Mouse (Mus musculus) heart, embryonic 15.5 days (tissue): Measurements from ENCODE around the gene Srbd1. TPM values are rescaled to one million over a fixed set of nuclear protein-coding genes. Genes with fewer than 3 reads are reported as not detected.

Experiments
- ATAC-seq: fragments of 200-750 bp; cut with Nextera tagmentation; replicated peaks from 2 replicates; pipeline ENCODE4 v1.8.0; 2017; ENCODE audit warnings: low read depth, moderate TSS enrichment; ENCODE audit not compliant: insufficient number of reproducible peaks, insufficient read depth, low FRiP score
- H3K27ac ChIP-seq: fragments of 300-500 bp; sonication (generic); 2 replicates; pipeline ENCODE4 v1.5.1; 2015; ENCODE audit warnings: mild to moderate bottlenecking, inconsistent platforms
- H3K27me3 ChIP-seq: fragments of 300-500 bp; sonication (generic); 2 replicates; pipeline ENCODE4 v1.6.1; 2015; ENCODE audit warnings: inconsistent platforms
- H3K36me3 ChIP-seq: fragments of 300-500 bp; sonication (generic); 2 replicates; pipeline ENCODE4 v1.6.1; 2015; ENCODE audit warnings: mild to moderate bottlenecking, inconsistent platforms
- H3K4me1 ChIP-seq: fragments of 300-500 bp; sonication (generic); replicated peaks from 2 replicates; pipeline ENCODE4 v1.6.1; 2015; ENCODE audit warnings: inconsistent platforms
- H3K4me2 ChIP-seq: fragments of 300-500 bp; sonication (generic); 2 replicates; pipeline ENCODE4 v1.6.1; 2015; ENCODE audit warnings: inconsistent platforms, mild to moderate bottlenecking, moderate library complexity
- H3K4me3 ChIP-seq: fragments of 300-500 bp; sonication (generic); 2 replicates; pipeline ENCODE4 v1.5.1; 2015; ENCODE audit warnings: mild to moderate bottlenecking, inconsistent platforms
- H3K9ac ChIP-seq: fragments of 300-500 bp; sonication (generic); 2 replicates; pipeline ENCODE4 v1.6.1; 2015; ENCODE audit warnings: mild to moderate bottlenecking, inconsistent platforms
- H3K9me3 ChIP-seq: fragments of 300-500 bp; sonication (generic); replicated peaks from 2 replicates; pipeline ENCODE4 v1.6.1; 2016; ENCODE audit warnings: inconsistent platforms
- WGBS: fragments of 180-500 bp; shearing (Covaris S2); methylation state at CpG from one replicate; pipeline ENCODE4 v1.1.7; 2015; ENCODE audit warnings: mixed read lengths; 5-methylcytosine and 5-hydroxymethylcytosine counted together
- polyA plus RNA-seq: library from polyadenylated mRNA; unstranded; fragments of >200 nt; fragmentation: Nextera tagmentation; extraction: Ambion mirVana; gene quantifications from 2 replicates; pipeline ENCODE4 v1.2.1, GENCODE M21; 2015

The Srbd1 gene
- polyA plus RNA-seq, 1 experiment from 2014 or later, result 9.5 TPM

DNA sequence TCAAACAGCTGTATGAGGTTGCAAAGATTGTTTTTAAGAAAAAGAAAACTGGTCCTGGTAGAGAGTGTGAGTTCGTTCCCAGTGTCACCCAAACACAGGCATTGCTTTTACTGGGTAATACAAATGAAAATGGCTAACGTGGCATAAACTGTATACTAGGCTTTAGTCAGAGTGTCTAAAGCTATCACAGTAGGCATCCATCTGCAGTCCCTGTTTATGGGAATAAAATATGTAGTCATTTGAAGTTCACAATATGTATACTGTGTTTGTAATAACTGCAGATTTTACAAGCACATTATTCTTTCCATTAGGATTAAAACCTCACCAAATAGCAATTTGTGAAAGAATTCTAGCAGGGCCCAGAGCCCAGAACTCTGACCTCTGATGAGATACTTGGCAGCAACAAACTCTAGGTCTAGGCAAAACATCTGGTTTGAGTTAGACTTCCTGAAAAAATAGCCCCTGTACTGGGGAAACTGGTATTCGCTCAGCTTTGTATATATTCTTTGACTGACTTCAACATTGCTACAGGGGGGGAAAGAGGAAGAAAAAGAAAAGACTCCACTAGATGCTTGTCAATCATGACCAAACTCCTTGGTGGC, 112.8 kb downstream of the Srbd1 start:
- Histone ChIP-seq H3K9ac (no peak overlapping the region), H3K27me3 (no peaks in the 10 kb centered on the region), H3K4me1 (no peaks in the 10 kb centered on the region), H3K4me3 (no peak overlapping the region), H3K9me3 (no peaks in the 10 kb centered on the region), H3K36me3 (no peaks in the 10 kb centered on the region), H3K27ac (peak overlapping the region; percentile 34; the same call in 1 of the 2 replicates), H3K4me2 (no peak overlapping the region)
- WGBS, result 67% methylated on average over 3 of the region's 3 CpGs
- ATAC-seq, result no peak

DNA sequence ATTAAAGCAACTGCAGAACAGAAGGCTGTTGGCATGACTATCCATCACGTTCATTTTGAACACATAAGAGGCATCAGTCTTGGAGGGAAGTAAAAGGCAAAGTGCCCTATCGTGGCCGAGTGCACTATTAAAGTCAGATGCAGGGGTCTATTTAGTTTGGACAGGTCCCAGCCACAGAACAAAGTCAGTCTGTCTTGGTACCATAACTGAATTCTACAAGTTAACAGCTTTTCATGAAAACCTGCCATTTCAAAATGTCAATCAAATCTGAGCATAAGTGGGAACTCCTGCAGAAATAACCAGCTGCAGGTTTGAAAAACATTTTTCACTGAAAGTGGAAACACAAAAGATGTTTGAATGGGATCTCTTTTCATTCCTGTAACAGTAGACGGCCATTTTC, 115.0 kb downstream of the Srbd1 start:
- whole genome bisulfite sequencing, result 70% methylated on average over 4 of the region's 4 CpGs
- no peak for ATAC-seq
- Histone ChIP-seq H3K9ac (no peak overlapping the region), H3K9me3 (no peaks in the 10 kb centered on the region), H3K36me3 (no peaks in the 10 kb centered on the region), H3K4me1 (no peaks in the 10 kb centered on the region), H3K27me3 (no peaks in the 10 kb centered on the region), H3K4me3 (no peak overlapping the region), H3K4me2 (no peak overlapping the region), H3K27ac (no peak overlapping the region)

DNA sequence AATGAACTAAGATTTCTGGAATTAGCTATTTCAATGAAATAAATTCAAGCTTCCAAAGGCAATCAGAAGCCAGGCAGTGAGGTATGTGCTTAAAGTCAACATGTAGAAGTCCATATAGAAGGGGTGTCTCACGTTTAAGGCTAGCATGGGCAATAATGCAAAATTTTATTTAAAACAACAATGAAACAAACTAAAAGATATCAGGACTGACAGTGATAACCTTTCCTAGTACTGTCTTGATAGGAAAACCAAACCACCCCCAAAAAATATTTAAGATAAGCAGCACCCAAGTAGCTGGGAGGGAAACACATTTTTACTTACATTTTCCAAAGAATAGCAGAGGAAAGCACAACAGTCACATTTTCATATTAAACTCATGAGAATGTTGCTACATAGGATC, 115.8 kb downstream of the Srbd1 start:
- no peak overlapping the region for H3K9ac ChIP-seq
- no peak overlapping the region for H3K27ac ChIP-seq
- H3K4me3 ChIP-seq, result no peak overlapping the region
- 77% methylated on average over 1 of the region's 1 CpGs for WGBS
- no peaks in the 10 kb centered on the region for H3K9me3 ChIP-seq
- no peaks in the 10 kb centered on the region for H3K27me3 ChIP-seq
- no peaks in the 10 kb centered on the region for H3K4me1 ChIP-seq
- H3K36me3 ChIP-seq, result no peaks in the 10 kb centered on the region
- no peak overlapping the region for H3K4me2 ChIP-seq
- no peak for ATAC-seq

DNA sequence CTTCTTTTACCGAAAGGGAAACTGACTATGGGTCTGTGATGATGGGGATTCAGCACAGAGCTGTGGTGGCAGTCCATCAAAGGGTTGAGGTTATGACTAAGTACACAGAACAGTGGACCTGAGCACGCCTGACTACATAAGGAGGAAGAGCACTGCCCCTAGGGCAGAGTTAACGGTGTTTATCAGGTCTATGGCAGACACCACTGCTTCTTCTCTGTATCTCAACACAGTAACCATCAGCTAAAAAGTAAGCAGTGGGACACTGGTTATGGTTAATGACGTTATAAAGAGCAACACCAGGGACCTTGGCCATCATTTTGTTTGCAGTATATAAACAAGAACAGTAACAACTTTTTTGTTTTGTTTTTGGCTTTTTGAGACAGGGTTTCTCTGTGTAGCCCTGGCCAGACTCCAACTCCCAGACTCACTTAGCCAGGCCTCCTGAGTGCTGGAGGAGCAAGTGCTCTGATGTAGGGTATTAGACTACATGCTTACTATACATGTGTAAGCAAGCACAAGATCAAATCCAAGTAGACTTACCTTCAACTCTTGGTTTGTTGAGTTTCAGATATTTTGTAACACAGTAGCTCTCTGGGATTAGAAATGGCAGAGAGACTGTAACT, 117.3 kb downstream of the Srbd1 start:
- no peak overlapping the region for H3K27ac ChIP-seq
- no peaks in the 10 kb centered on the region for H3K4me1 ChIP-seq
- H3K36me3 ChIP-seq, result no peaks in the 10 kb centered on the region
- ATAC-seq, result no peak
- WGBS, result 78% methylated on average over 4 of the region's 4 CpGs
- no peak overlapping the region for H3K4me2 ChIP-seq
- H3K9ac ChIP-seq, result no peak overlapping the region
- H3K27me3 ChIP-seq, result no peaks in the 10 kb centered on the region
- H3K9me3 ChIP-seq, result no peaks in the 10 kb centered on the region
- no peak overlapping the region for H3K4me3 ChIP-seq

DNA sequence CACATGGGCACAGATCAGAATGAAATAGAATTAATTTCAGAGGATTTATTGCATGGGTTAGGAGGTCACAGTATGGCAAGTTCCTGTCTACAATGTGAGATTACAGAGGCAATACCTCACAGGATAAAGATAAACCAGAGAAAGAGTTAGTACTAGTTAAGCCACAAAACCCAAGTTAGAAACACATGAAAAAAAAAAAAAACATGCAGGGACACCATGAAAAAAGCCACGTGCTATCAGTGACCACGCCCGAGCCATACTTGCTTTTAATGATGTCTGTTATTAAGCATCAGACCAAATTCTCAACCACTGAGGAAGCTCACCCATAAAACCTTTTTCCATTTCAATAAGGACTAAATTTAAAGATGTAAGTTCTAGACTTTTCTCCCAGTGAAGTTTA, 120.4 kb downstream of the Srbd1 start:
- Histone ChIP-seq H3K27ac (no peak overlapping the region), H3K4me2 (no peak overlapping the region), H3K9ac (no peak overlapping the region), H3K9me3 (no peaks in the 10 kb centered on the region), H3K4me1 (no peaks in the 10 kb centered on the region), H3K36me3 (no peaks in the 10 kb centered on the region), H3K27me3 (no peaks in the 10 kb centered on the region), H3K4me3 (no peak overlapping the region)
- WGBS, result 86% methylated on average over 3 of the region's 3 CpGs
- ATAC-seq, result no peak

DNA sequence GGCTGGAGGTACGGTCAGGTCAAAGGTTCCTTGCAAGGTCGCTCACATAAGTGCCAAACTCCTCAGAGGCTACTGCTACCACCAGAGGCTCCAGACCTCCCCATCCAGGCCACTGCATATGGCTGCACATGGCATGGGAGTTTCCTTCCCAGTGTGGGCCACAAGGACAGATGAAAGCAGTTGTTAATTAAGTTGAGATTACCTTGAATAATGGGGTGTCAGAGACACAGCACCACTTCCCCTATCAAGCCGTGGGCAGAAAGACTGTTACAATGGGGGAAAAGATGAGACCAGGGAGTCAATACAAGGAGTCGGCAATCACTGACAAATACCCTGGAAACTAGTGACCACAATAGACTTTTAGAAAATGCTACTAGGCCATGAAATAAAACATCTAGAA, 122.6 kb downstream of the Srbd1 start:
- Histone ChIP-seq H3K4me1 (no peaks in the 10 kb centered on the region), H3K27ac (no peak overlapping the region), H3K9ac (no peak overlapping the region), H3K36me3 (no peaks in the 10 kb centered on the region), H3K27me3 (no peaks in the 10 kb centered on the region), H3K4me2 (no peak overlapping the region), H3K9me3 (no peaks in the 10 kb centered on the region), H3K4me3 (no peak overlapping the region)
- 77% methylated on average over 4 of the region's 4 CpGs for WGBS
- ATAC-seq, result no peak

DNA sequence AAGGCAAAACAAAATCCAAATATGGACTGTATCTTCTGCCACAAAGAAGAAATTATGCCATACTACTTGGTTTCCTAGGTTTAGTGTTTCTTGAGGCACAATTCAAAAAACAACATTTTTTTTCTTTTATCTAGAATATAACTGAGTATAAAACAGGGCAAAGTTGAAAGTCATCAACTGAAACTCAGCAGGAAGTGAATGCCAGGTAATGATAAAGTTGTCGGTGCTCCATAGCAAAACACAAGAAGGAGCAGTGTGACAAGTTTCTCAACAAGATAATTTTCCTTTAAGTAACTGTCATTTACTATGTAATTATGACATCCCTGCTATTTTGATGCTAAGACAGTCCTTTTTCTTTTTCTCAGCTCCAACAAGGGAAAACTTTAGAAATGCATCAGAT, 123.2 kb downstream of the Srbd1 start:
- 56% methylated on average over 1 of the region's 1 CpGs for WGBS

DNA sequence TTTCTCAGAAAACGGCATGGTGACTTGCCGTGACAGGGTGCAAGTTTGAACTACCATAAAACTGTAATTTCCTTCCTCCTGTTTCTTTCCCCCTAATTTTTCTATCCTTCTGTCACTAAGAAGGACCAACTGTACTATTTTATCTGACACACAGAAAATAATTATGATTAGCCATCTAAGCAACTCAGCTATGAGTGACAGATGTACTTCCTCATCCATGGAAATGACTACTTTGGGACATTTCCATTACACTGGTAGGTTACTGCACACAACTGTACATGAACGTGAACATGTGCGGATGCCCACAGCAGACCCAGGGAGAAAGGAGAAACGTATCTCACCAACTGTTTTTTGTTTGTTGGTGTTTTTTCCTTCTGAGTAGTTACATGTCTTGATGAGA, 123.7 kb downstream of the Srbd1 start:
- Histone ChIP-seq H3K9ac (no peak overlapping the region), H3K9me3 (no peaks in the 10 kb centered on the region), H3K4me1 (no peaks in the 10 kb centered on the region), H3K36me3 (no peaks in the 10 kb centered on the region), H3K4me2 (no peak overlapping the region), H3K4me3 (no peak overlapping the region), H3K27ac (no peak overlapping the region), H3K27me3 (no peaks in the 10 kb centered on the region)
- no peak for ATAC-seq
- 89% methylated on average over 5 of the region's 5 CpGs for WGBS

More for the DNA sequence above, 123.2 kb downstream of the Srbd1 start:
- Histone ChIP-seq H3K27ac (no peak overlapping the region), H3K9ac (no peak overlapping the region), H3K4me3 (no peak overlapping the region), H3K4me2 (no peak overlapping the region), H3K36me3 (no peaks in the 10 kb centered on the region), H3K27me3 (no peaks in the 10 kb centered on the region), H3K4me1 (no peaks in the 10 kb centered on the region), H3K9me3 (no peaks in the 10 kb centered on the region)
- no peak for ATAC-seq

DNA sequence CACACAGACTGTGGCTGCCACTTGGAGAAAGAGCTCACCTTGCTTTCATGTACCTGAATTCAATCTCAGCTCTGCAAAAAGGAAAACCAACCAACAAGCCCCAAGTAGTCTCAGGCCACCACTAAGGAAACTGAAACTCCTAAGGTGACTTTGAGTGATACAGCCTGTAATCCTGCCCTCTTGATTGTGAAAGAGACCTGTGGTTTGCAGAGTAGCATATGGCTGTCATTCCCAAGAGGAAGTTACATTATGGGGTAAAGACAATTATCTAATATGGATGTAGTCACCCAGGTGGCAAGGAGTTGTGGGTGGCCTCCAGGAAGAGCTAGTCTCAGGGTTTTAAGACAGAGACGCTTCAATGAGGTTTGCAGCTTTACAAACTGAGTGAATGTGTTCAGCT, 125.2 kb downstream of the Srbd1 start:
- H3K9me3 ChIP-seq, result no peaks in the 10 kb centered on the region
- H3K4me2 ChIP-seq, result no peak overlapping the region
- H3K27me3 ChIP-seq, result no peaks in the 10 kb centered on the region
- H3K4me3 ChIP-seq, result no peak overlapping the region
- no peak overlapping the region for H3K9ac ChIP-seq
- ATAC-seq, result no peak
- WGBS, result 88% methylated on average over 1 of the region's 1 CpGs
- H3K36me3 ChIP-seq, result no peaks in the 10 kb centered on the region
- H3K27ac ChIP-seq, result no peak overlapping the region
- H3K4me1 ChIP-seq, result no peaks in the 10 kb centered on the region

DNA sequence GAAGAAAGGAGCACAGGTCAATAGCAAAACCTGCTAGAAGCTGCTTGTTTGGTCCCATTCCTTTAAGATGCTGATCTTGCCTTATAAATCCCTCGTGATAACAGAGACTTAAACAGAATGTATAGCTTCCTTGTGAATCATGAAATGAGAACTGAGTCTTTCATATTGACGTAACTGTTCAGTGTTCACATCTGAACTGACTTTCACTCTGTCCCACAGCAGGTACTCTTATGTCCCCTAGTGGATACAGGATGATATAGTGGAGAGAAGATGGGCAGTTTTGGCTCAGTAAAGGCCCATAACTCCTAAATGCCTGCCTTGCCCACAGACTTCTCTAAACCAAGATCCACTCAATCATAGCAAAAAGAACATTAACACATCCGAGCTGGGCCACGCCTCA, 130.7 kb downstream of the Srbd1 start:
- Histone ChIP-seq H3K9ac (no peak overlapping the region), H3K4me2 (no peak overlapping the region), H3K36me3 (no peaks in the 10 kb centered on the region), H3K27ac (no peak overlapping the region), H3K27me3 (no peaks in the 10 kb centered on the region), H3K4me1 (peaks cover 4% of the 10 kb centered on the region; the same call in 1 of the 2 replicates), H3K9me3 (no peaks in the 10 kb centered on the region), H3K4me3 (no peak overlapping the region)
- no peak for ATAC-seq
- 76% methylated on average over 4 of the region's 4 CpGs for WGBS

DNA sequence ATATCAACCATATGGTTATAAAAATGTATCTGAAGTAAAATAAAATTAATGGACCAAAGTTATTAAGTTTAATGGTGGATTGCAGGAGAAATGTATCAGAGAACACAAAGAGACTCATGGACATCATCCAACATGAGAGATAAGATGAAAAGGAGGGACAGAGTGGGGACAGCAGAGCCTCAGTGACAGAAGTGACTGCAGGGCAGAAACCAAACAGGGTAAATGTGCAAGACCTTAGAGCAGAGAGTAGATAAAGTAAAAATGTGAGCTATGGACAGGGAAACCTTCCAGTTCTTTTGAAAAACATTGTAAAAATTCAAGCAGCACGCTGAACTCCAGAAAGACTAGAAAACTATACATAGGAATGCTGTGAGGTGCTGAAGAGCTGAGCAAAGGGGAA, 132.4 kb downstream of the Srbd1 start:
- H3K27ac ChIP-seq, result no peak overlapping the region
- no peak for ATAC-seq
- H3K4me3 ChIP-seq, result no peak overlapping the region
- H3K9me3 ChIP-seq, result no peaks in the 10 kb centered on the region
- no peaks in the 10 kb centered on the region for H3K36me3 ChIP-seq
- peaks cover 17% of the 10 kb centered on the region for H3K4me1 ChIP-seq
- no peak overlapping the region for H3K4me2 ChIP-seq
- WGBS, result 37% methylated on average over 1 of the region's 1 CpGs
- H3K9ac ChIP-seq, result no peak overlapping the region
- no peaks in the 10 kb centered on the region for H3K27me3 ChIP-seq

DNA sequence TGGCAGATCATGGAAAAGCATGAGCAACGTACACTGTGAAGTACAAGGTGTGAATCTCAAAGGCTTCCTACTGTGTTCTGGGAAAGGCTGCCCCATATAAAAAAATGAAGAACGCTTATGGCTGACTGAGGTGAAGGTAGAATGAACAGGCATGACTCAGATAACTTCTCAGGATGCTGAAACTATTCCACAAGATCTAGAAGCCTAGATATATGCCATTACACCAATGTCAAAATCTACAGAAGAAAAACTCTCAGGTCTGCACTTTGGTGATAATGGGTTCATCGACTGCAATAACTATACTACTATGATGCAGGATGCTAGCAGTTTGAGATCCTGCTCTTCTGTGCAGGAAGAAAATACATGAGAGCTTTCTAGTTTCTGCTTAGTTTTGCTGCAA, 133.1 kb downstream of the Srbd1 start:
- Histone ChIP-seq H3K9ac (no peak overlapping the region), H3K4me2 (no peak overlapping the region), H3K27me3 (no peaks in the 10 kb centered on the region), H3K9me3 (no peaks in the 10 kb centered on the region), H3K4me1 (peaks cover 19% of the 10 kb centered on the region), H3K36me3 (no peaks in the 10 kb centered on the region), H3K27ac (no peak overlapping the region), H3K4me3 (no peak overlapping the region)
- WGBS, result 88% methylated on average over 3 of the region's 3 CpGs
- no peak for ATAC-seq
